7 mouse cellular contexts compared by ENCODE assay signal in the genomic region with DNA sequence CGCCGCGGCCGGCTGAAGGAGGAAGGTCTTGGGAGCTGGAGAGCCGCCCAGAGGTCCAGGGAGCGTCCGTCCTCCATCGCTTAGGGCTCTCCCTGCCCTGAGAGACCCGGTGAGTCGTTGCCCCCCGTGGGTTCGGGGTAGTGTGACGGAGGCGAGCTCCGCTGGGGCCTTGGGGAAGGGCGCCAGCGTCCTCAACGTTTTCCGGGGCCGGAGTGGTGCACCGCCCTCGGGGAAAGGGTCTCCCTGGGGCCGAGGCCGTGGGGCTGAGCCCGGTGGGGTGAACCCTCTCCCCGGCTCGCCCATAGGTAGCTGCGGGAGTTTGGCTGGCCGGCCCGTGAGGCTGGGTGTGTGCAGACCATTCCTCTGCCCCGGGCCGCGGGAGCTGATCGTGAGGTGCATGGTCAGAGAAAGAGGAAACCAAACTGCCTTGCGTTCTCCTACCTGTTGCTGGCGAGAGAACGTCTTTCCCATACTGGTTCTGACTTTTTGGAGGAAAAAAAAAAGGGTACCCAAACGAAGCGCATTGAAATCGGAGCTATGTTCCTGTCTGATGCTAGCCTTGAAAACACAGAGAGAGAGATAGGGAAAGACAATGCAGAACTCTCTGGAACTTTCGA. TPM values are rescaled to one million over a fixed set of nuclear protein-coding genes. Genes with fewer than 3 reads are reported as not detected.
A peak's percentile ranks its signal among the peaks of the same experiment; 100 is the strongest.
DNase-seq lines count a peak whose midpoint lies in the region; ATAC-seq lines count a peak whose summit lies in the region.

No protein-coding gene starts in this region.

- H3K9ac ChIP-seq in lung, embryonic 15.5 days, result peak overlapping the region; percentile 97
- H3K9ac ChIP-seq in forebrain, embryonic 12.5 days, result peak overlapping the region; percentile 90
- peak overlapping the region; percentile 83 for H3K9ac ChIP-seq in limb, embryonic 15.5 days
- peak overlapping the region; percentile 94 for H3K9ac ChIP-seq in neural tube, embryonic 15.5 days (replicated peaks)

- H3K27me3 ChIP-seq in lung, embryonic 15.5 days, result no peaks in the 10 kb centered on the region
- no peaks in the 10 kb centered on the region for H3K27me3 ChIP-seq in forebrain, embryonic 12.5 days
- no peaks in the 10 kb centered on the region for H3K27me3 ChIP-seq in limb, embryonic 15.5 days
- H3K27me3 ChIP-seq in neural tube, embryonic 15.5 days (replicated peaks), result no peaks in the 10 kb centered on the region

- WGBS in lung, embryonic 15.5 days, result 1% methylated on average over 33 of the region's 41 CpGs
- under 1% methylated on average over 41 of the region's 41 CpGs for WGBS in forebrain, embryonic 12.5 days
- under 1% methylated on average over 41 of the region's 41 CpGs for WGBS in limb, embryonic 15.5 days
- under 1% methylated on average over 39 of the region's 41 CpGs for WGBS in neural tube, embryonic 15.5 days

- peaks cover 9% of the 10 kb centered on the region for H3K4me1 ChIP-seq in lung, embryonic 15.5 days
- peaks cover 25% of the 10 kb centered on the region for H3K4me1 ChIP-seq in forebrain, embryonic 12.5 days
- H3K4me1 ChIP-seq in limb, embryonic 15.5 days, result peaks cover 9% of the 10 kb centered on the region
- H3K4me1 ChIP-seq in neural tube, embryonic 15.5 days, result peaks cover 26% of the 10 kb centered on the region

- peak overlapping the region; percentile 98 for H3K27ac ChIP-seq in lung, embryonic 15.5 days
- peak overlapping the region; percentile 98 for H3K27ac ChIP-seq in forebrain, embryonic 12.5 days
- H3K27ac ChIP-seq in limb, embryonic 15.5 days, result peak overlapping the region; percentile 99
- peak overlapping the region; percentile 97 for H3K27ac ChIP-seq in neural tube, embryonic 15.5 days (replicated peaks)

- ATAC-seq in lung, embryonic 15.5 days (ENCODE audit: borderline replicate concordance, extremely low read depth, low FRiP score, low TSS enrichment), result peak; percentile 83
- ATAC-seq in forebrain, embryonic 12.5 days (ENCODE audit: low FRiP score), result peak; percentile 81
- ATAC-seq in limb, embryonic 15.5 days (ENCODE audit: insufficient number of reproducible peaks, low FRiP score, low TSS enrichment, low read depth), result peak; percentile 72
- peak; percentile 78 for ATAC-seq in neural tube, embryonic 15.5 days (ENCODE audit: low FRiP score)

- H3K9me3 ChIP-seq in lung, embryonic 15.5 days, result no peaks in the 10 kb centered on the region
- H3K9me3 ChIP-seq in forebrain, embryonic 12.5 days, result no peaks in the 10 kb centered on the region
- H3K9me3 ChIP-seq in limb, embryonic 15.5 days, result no peaks in the 10 kb centered on the region
- no peaks in the 10 kb centered on the region for H3K9me3 ChIP-seq in neural tube, embryonic 15.5 days (replicated peaks)

- no peaks in the 10 kb centered on the region for H3K36me3 ChIP-seq in lung, embryonic 15.5 days
- peaks cover 4% of the 10 kb centered on the region for H3K36me3 ChIP-seq in forebrain, embryonic 12.5 days (replicated peaks)
- H3K36me3 ChIP-seq in limb, embryonic 15.5 days, result 0 out of 2 replicates have a peak, but pooled peaks cover 4% of the 10 kb centered on the region
- no peaks in the 10 kb centered on the region for H3K36me3 ChIP-seq in neural tube, embryonic 15.5 days

- DNase-seq in lung, adult 18-20 months, result no peak
- DNase-seq in brain, adult 2 months (ENCODE audit: low read depth, low spot score), result peak; percentile 29
- no peak for DNase-seq in ovary, postnatal 10 days (ENCODE audit: low spot score)

- H3K4me2 ChIP-seq in lung, embryonic 15.5 days, result peak overlapping the region; percentile 57
- H3K4me2 ChIP-seq in forebrain, embryonic 12.5 days, result peak overlapping the region; percentile 62
- H3K4me2 ChIP-seq in limb, embryonic 15.5 days, result peak overlapping the region; percentile 47
- peak overlapping the region; percentile 82 for H3K4me2 ChIP-seq in neural tube, embryonic 15.5 days

- peak overlapping the region; percentile 90 for H3K4me3 ChIP-seq in lung, embryonic 15.5 days
- peak overlapping the region; percentile 91 for H3K4me3 ChIP-seq in forebrain, embryonic 12.5 days (replicated peaks)
- H3K4me3 ChIP-seq in limb, embryonic 15.5 days, result peak overlapping the region; percentile 77
- H3K4me3 ChIP-seq in neural tube, embryonic 15.5 days (replicated peaks), result peak overlapping the region; percentile 96

RNA-seq across cellular contexts. Expression of gene Herc4, which starts 0.6 kb away (rescaled TPM):
- 38.2 and 39.0 TPM in 2 replicates for polyA plus RNA-seq in lung, embryonic 15.5 days (2015; fragmentation: Nextera tagmentation; extraction: Ambion mirVana)
- 47.1 and 49.6 TPM in 2 replicates for polyA plus RNA-seq in forebrain, embryonic 12.5 days (2016; fragmentation: Nextera tagmentation; extraction: Ambion mirVana)
- 32.0 and 33.9 TPM in 2 replicates for polyA plus RNA-seq in limb, embryonic 15.5 days (2015; fragmentation: Nextera tagmentation; extraction: Ambion mirVana)
- 23.7 and 27.0 TPM in 2 replicates for polyA plus RNA-seq in neural tube, embryonic 15.5 days (2015; fragmentation: Nextera tagmentation; extraction: Ambion mirVana)

RNA-seq across cellular contexts. Expression of gene Mypn, which starts 40.4 kb away (rescaled TPM):
- polyA plus RNA-seq in lung, embryonic 15.5 days (2015; fragmentation: Nextera tagmentation; extraction: Ambion mirVana), result 0.24 and 0.56 TPM in 2 replicates
- polyA plus RNA-seq in forebrain, embryonic 12.5 days (2016; fragmentation: Nextera tagmentation; extraction: Ambion mirVana), result not detected in 2 replicates
- polyA plus RNA-seq in limb, embryonic 15.5 days (2015; fragmentation: Nextera tagmentation; extraction: Ambion mirVana), result 2.5 and 8.5 TPM in 2 replicates
- polyA plus RNA-seq in neural tube, embryonic 15.5 days (2015; fragmentation: Nextera tagmentation; extraction: Ambion mirVana), result 1.1 and 1.8 TPM in 2 replicates
